Mouse (Mus musculus) cerebellum, postnatal 25 days (tissue): ENCODE measurements at regions not wholly inside any gene's neighbourhood (a gene's known extent, or its start where the extent isn't known, plus 50 kb on each side); places are given as distances from the start of the nearest gene placed in this dataset.

Experiments used
- DNase-seq, 2 experiments: peaks; one replicate each; pipeline ENCODE4 v3.0.0; 2021; ENCODE audit warnings: mixed read lengths in 2 of 2

GRCm38 (mm10) chr11:71414403-71415140, 184.0 kb upstream of the Nlrp1b start:
- DNase-seq: no peak

GRCm38 (mm10) chr11:71415451-71415850, 184.9 kb upstream of the Nlrp1b start:
- no peak for DNase-seq

GRCm38 (mm10) chr11:71422291-71422840, 191.8 kb upstream of the Nlrp1b start:
- DNase-seq: no peak

GRCm38 (mm10) chr11:71423242-71423641, 192.7 kb upstream of the Nlrp1b start:
- no peak for DNase-seq

GRCm38 (mm10) chr11:71424879-71425278, 194.3 kb upstream of the Nlrp1b start:
- DNase-seq: peak in 1 of 2 experiments; percentile 19

- no peak for DNase-seq
Measured at GRCm38 (mm10) chr11:71429739-71430138, 199.2 kb upstream of the Nlrp1b start.

GRCm38 (mm10) chr11:71434241-71434640, 203.7 kb upstream of the Nlrp1b start:
- DNase-seq: no peak

- no peak for DNase-seq
Measured at GRCm38 (mm10) chr11:71434886-71435285, 204.4 kb upstream of the Nlrp1b start.

GRCm38 (mm10) chr11:71435745-71436144, 205.2 kb upstream of the Nlrp1b start:
- no peak for DNase-seq

- no peak for DNase-seq
Measured at GRCm38 (mm10) chr11:71436335-71436734, 205.8 kb upstream of the Nlrp1b start.

- peak; percentile 39 to 45 for DNase-seq
Measured at GRCm38 (mm10) chr11:71436801-71437200, 206.3 kb upstream of the Nlrp1b start.

- DNase-seq: peak; percentile 28 to 39
Measured at GRCm38 (mm10) chr11:71439871-71440270, 209.3 kb upstream of the Nlrp1b start.

GRCm38 (mm10) chr11:71440392-71440791, 209.9 kb upstream of the Nlrp1b start:
- DNase-seq: peak in 1 of 2 experiments; percentile 29

- no peak for DNase-seq
Measured at GRCm38 (mm10) chr11:71444056-71444455, 213.5 kb upstream of the Nlrp1b start.

GRCm38 (mm10) chr11:71446641-71447040, 216.1 kb upstream of the Nlrp1b start:
- no peak for DNase-seq

- DNase-seq: no peak
Measured at GRCm38 (mm10) chr11:71447841-71448745, 217.6 kb upstream of the Nlrp1b start.

GRCm38 (mm10) chr11:71480094-71480493, 249.6 kb upstream of the Nlrp1b start:
- DNase-seq: no peak

- no peak for DNase-seq
Measured at GRCm38 (mm10) chr11:71497863-71498262, 251.9 kb upstream of the Wscd1 start.

- no peak for DNase-seq
Measured at GRCm38 (mm10) chr11:71498299-71498698, 251.4 kb upstream of the Wscd1 start.

GRCm38 (mm10) chr11:71502156-71502555, 247.6 kb upstream of the Wscd1 start:
- DNase-seq: no peak

- DNase-seq: peak in 1 of 2 experiments; percentile 8
Measured at GRCm38 (mm10) chr11:71512271-71513066, 237.3 kb upstream of the Wscd1 start.

- peak; percentile 42 to 67 for DNase-seq
Measured at GRCm38 (mm10) chr11:71513067-71513350, 236.7 kb upstream of the Wscd1 start.

GRCm38 (mm10) chr11:71515264-71515663, 234.5 kb upstream of the Wscd1 start:
- DNase-seq: no peak
